Mouse (Mus musculus) bone marrow, adult 2 months (tissue): ENCODE results near the gene Zc3h12d. TPM values are rescaled to one million over a fixed set of nuclear protein-coding genes. Genes with fewer than 3 reads are reported as not detected.
A peak's percentile ranks its signal among the peaks of the same experiment; 100 is the strongest.

ENCODE experiments used
- H3K27ac ChIP-seq: fragments of 200-500 bp; 2 replicates; pipeline ENCODE4 v1.5.1; 2012; ENCODE audit warnings: low read depth, mild to moderate bottlenecking, control low read depth, inconsistent platforms, low read length; ENCODE audit not compliant: control insufficient read depth, poor library complexity, insufficient read depth
- H3K4me1 ChIP-seq: fragments of 200-500 bp; 2 replicates; pipeline ENCODE4 v1.6.1; 2011; ENCODE audit warnings: low read length; ENCODE audit not compliant: control insufficient read depth, insufficient read depth
- H3K4me3 ChIP-seq: fragments of 200-500 bp; replicated peaks from 2 replicates; pipeline ENCODE3; 2011; ENCODE audit warnings: mild to moderate bottlenecking, low read depth, low read length, control low read depth; ENCODE audit not compliant: control insufficient read depth
- CTCF ChIP-seq: fragments of 200-500 bp; IDR thresholded peaks from 2 replicates; pipeline ENCODE4 v1.5.1; 2011; ENCODE audit warnings: low read length, control low read depth; ENCODE audit not compliant: control insufficient read depth, insufficient read depth
- POLR2A ChIP-seq: fragments of 200-500 bp; IDR thresholded peaks from 2 replicates; pipeline ENCODE4 v1.6.1; 2011; ENCODE audit warnings: low read depth, mild to moderate bottlenecking, control low read depth, low read length, borderline replicate concordance; ENCODE audit not compliant: control insufficient read depth
- WGBS: fragments of 180-500 bp; shearing (Covaris S2); methylation state at CpG from one replicate; pipeline ENCODE4 v1.1.7; 2018; 5-methylcytosine and 5-hydroxymethylcytosine counted together
- polyA plus RNA-seq: library from polyadenylated mRNA; stranded (reverse); fragments of >200 nt; gene quantifications from 2 replicates; pipeline ENCODE4 v1.2.4, GENCODE M21; 2011; ENCODE audit warnings: low replicate concordance; ENCODE audit not compliant: missing spikeins, insufficient read depth, insufficient read length

Gene Zc3h12d
- polyA plus RNA-seq, result 1.1 and 4.9 TPM in 2 replicates

DNA sequence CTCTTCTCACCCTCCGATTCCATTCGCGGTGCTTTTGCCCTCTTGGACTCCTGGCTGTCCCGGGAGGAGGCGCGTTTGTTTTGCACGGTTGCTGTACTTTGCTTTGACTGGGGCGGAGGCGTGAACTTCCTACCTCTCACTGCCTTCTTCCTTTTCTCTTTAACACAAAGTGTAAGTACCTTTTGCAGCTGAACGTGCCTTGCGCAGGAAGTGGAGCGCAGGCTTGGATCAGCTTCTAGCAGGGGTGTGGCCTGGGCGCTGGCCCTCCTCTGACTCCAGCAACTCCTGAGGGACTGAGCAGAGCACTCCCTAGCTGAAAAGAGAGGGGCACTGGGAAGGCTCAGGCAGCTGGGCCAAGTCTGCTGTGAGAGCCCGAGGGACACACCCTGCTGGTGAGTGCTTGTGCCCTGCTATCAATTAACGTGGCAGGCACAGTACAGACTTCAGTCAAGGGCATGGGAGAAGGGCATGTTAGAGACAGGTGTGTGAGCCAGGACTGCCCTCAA, at the start of gene Zc3h12d:
Gene Zc3h12d, plus strand, starts transcription at position 300 of the 506 bp plus-strand sequence.
- 0 out of 2 replicates have a peak, but pooled peaks have one; percentile 32 for TF ChIP-seq POLR2A
- TF ChIP-seq CTCF, result 0 out of 2 replicates have a peak, but pooled peaks have one; percentile 3
- Histone ChIP-seq H3K27ac (peak within 1 kb of the TSS; percentile 78), H3K4me1 (peaks cover 5% of the 10 kb centered on the region; the same call in 1 of the 2 replicates), H3K4me3 (peak within 1 kb of the TSS; percentile 57)
- WGBS, result 2% methylated on average over 15 of the region's 15 CpGs

DNA sequence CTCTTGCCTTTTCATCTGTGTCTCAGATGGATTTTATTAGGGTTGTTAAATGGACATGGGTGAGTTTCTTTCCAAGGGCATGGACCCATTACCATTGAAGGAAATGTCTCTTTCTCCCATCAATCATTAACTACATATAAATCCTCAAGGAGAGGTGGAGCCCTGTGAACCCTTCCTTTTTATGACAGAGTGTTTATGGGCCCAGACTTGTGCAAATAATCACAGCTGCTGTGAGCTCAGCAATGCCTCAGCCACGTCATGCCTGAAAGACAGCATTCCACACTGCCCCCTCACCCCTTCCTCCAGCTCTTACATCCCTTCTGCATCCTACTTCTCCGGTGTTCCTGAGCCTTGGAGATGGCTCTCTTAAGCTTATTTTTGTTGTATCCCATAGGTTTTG, 45.0 kb upstream of the Zc3h12d start:
- TF ChIP-seq CTCF, result no peak
- no peak for TF ChIP-seq POLR2A
- WGBS, result 81% methylated on average over 2 of the region's 2 CpGs
- H3K4me1 ChIP-seq, result no peaks in the 10 kb centered on the region
- H3K4me3 ChIP-seq, result no peak overlapping the region
- H3K27ac ChIP-seq, result no peak overlapping the region

DNA sequence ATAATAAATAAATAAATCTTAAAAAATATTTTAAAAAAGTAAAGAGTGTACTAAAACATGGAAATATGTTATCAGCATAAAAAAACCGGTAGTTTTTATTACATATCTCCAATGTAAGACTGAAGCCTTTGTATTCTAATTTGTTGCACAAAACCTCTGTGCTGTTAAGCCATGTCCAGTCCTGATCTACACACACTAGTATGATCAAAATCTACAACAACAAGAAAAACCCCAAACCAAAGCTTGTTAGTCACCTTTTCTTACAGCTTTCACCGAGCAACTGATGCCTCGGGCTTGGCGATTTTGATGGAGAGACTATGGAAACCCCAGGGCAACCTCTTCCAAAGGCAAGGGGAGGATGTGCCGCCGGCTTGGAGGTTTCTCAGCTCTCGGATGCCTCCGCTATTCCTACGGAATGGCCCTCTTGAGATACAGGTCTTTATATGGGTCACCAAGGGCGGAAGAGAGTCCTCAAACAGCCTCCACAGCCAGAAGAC, 40.0 kb upstream of the Zc3h12d start:
- TF ChIP-seq POLR2A, result no peak
- TF ChIP-seq CTCF, result no peak
- Histone ChIP-seq H3K27ac (peak overlapping the region; percentile 57), H3K4me1 (peaks cover 2% of the 10 kb centered on the region; the same call in 1 of the 2 replicates), H3K4me3 (peak overlapping the region; percentile 89)
- 0% methylated on average over 10 of the region's 10 CpGs for WGBS

DNA sequence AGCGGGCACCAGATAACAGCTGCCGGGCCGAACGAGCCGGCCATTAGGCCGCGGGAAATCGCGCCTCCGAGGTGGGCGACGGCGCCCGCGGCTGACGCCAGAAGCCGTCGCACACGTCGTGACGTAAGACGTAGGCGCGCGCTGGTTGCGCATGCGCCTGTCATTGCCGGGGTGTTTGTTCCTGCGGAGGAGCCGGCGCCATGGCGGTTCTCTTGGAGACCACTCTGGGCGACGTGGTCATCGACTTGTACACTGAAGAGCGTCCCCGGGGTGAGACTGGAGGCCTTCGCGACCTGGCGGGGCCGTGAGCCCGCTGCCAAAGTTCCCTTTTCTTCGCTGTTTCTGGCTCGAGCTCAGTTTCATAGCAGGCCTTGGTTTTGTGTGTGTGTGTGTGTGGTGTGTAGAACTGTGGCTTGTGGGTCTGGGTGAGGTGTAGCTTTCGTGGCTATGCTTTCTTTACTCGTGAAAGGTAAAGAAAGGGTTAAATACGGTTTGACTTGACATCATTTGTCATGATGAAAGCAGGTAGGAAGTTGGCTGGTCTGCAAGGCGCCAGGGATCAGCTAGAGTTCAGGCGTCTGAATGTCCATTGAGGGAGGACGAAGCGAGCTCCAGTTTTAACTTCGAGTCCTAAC, 39.4 kb upstream of the Zc3h12d start, which contains the start of the genes Ginm1 and Ppil4:
Gene Ginm1, minus strand, starts transcription at position 74 of the 635 bp plus-strand sequence.
Gene Ppil4, plus strand, starts transcription at position 141 of the 635 bp plus-strand sequence.
- TF ChIP-seq CTCF, result no peak
- TF ChIP-seq POLR2A, result peak; percentile 92; the same call in 1 of the 2 replicates
- Histone ChIP-seq H3K4me1 (peaks cover 2% of the 10 kb centered on the region; the same call in 1 of the 2 replicates), H3K27ac (peak within 1 kb of the TSS; percentile 57), H3K4me3 (peak within 1 kb of the TSS; percentile 89)
- under 1% methylated on average over 52 of the region's 52 CpGs for WGBS

DNA sequence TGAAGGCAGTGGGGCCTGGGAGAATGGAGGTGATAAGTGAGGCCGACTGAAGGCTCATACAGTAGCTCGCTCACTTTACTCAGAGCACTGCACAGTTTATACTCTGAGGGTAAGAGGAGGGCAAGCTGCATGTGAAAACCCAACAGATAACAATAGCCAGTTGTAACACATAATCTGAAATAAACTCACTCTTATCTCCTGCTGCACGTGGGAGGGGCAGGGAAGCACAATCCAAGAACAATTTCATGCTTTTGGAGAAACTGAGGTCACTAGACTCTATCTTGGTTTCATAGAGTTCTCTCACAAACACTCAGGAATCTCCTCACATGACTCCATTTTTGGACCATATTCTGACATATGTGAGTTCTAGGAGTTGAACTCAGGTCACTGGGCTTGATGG, 31.0 kb upstream of the Zc3h12d start:
- no peak for TF ChIP-seq POLR2A
- TF ChIP-seq CTCF, result no peak
- H3K4me1 ChIP-seq, result no peaks in the 10 kb centered on the region; the same call in 1 of the 2 replicates

DNA sequence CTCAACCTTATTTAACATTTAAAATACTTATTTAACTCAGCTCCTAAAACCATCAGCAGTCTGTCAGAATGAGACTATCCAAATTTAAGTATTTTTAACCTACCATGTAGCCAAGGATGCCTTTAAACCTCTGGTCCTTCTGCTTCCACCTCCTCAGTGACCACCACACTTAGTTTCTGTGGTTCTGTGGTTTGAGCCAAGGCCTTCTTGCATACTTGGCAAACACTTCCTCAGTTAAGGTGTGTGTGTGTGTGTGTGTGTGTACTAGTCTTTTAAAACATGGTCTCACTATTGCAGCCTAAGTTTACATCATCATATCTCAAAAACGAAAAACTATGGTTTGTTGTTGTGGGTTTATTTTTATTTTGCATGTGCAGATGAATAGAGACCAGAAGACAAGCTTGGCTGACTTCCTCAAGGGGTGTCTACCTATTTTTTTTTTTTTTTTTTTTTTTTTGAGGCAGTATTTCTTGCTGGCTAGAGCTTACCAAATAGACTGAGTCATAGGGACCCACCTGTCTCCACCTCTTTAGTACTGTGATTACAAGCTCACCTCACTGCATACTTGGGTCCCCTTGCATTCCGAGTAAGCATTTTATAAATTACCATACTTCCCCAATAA, 29.6 kb upstream of the Zc3h12d start:
- 56% methylated on average over 2 of the region's 2 CpGs for WGBS
- TF ChIP-seq POLR2A (no peak), CTCF (no peak)
- H3K27ac ChIP-seq, result no peak overlapping the region

More for the DNA sequence above, 31.0 kb upstream of the Zc3h12d start:
- H3K4me3 ChIP-seq, result no peak overlapping the region
- WGBS, result 74% methylated on average over 3 of the region's 3 CpGs
- no peak overlapping the region for H3K27ac ChIP-seq

DNA sequence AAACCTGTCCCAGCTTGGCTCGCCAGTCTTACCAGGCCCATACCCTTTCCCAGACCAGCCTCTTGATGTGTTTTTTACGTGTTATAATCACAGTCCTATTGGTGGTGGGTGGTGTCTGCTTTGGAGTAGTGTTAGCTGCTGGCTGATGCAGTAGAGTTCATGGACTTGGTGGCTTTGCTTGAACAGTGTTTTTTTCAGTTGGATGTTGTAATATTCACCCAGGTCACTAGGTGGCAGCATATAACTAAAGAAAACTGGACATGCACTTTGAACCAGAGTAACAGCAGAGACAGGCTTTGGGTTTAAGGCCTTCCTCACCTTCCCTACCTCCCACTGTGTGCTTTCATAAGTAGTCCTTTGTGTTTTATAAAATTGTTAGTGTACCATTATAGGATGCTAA, 22.3 kb upstream of the Zc3h12d start:
- Histone ChIP-seq H3K27ac (no peak overlapping the region), H3K4me3 (no peak overlapping the region), H3K4me1 (no peaks in the 10 kb centered on the region)
- 50% methylated on average over 2 of the region's 2 CpGs for WGBS
- peak; percentile 30 for TF ChIP-seq CTCF
- no peak for TF ChIP-seq POLR2A

More for the DNA sequence above, 29.6 kb upstream of the Zc3h12d start:
- Histone ChIP-seq H3K4me3 (no peak overlapping the region), H3K4me1 (no peaks in the 10 kb centered on the region; the same call in 1 of the 2 replicates)

DNA sequence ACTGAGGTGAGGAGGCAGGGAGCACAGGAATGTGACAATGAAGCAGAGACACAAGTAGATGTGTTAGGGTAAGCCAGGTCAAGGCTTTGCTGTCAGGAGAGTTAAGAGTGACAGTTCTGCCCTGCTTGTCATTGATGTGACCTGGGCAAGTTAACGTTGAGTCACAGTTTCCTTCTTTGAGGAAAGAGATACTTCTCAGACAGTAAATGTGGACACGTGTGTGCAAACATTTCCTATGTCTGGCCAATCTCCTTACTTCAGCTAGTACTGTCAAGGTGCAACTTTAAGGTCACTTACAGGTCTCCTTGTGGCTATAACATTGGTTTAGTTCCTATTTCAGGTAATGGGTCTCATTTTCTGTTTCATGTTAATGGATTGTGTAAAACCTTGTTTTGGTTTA, 15.8 kb upstream of the Zc3h12d start:
- 53% methylated on average over 2 of the region's 2 CpGs for WGBS
- H3K4me3 ChIP-seq, result no peak overlapping the region
- no peaks in the 10 kb centered on the region for H3K4me1 ChIP-seq
- H3K27ac ChIP-seq, result no peak overlapping the region
- TF ChIP-seq CTCF (no peak), POLR2A (no peak)
